Mouse (Mus musculus): ENCODE results near the gene Rad51b. TPM values are rescaled to one million over a fixed set of nuclear protein-coding genes. Genes with fewer than 3 reads are reported as not detected.

Gene Rad51b
- polyA plus RNA-seq, 1 experiment from 2014 or later: 4.9 TPM

GRCm38 (mm10) chr12:79534778-79535177 is 237.7 kb downstream of the Rad51b start:
- no peak for ATAC-seq (replicated peaks; ENCODE audit: insufficient number of reproducible peaks, low FRiP score, low TSS enrichment, low read depth)
- no peaks in the 10 kb centered on the region for H3K27me3 ChIP-seq (ENCODE audit: control insufficient read depth, insufficient read depth, low read length)
- no peaks in the 10 kb centered on the region for H3K4me1 ChIP-seq (ENCODE audit: control insufficient read depth, insufficient read depth, low read length)
- H3K4me3 ChIP-seq (ENCODE audit: low read depth, low read length): no peak overlapping the region
- H3K4me2 ChIP-seq (ENCODE audit: low read depth, low read length): no peak overlapping the region
- WGBS: 81% methylated on average over 1 of the region's 1 CpGs
- H3K27ac ChIP-seq (replicated peaks; ENCODE audit: low read depth, low read length): no peak overlapping the region
- H3K9ac ChIP-seq (replicated peaks; ENCODE audit: low read length): no peak overlapping the region
- peak; percentile 34 for DNase-seq (ENCODE audit: low spot score)
- H3K36me3 ChIP-seq (replicated peaks; ENCODE audit: control insufficient read depth, insufficient read depth, low read depth, low read length): no peaks in the 10 kb centered on the region
- H3K9me3 ChIP-seq (replicated peaks; ENCODE audit: control insufficient read depth, low read length): no peaks in the 10 kb centered on the region

- ATAC-seq (replicated peaks; ENCODE audit: insufficient number of reproducible peaks, low FRiP score, low TSS enrichment, low read depth) (no peak), DNase-seq (ENCODE audit: low spot score) (peak; percentile 47)
- Histone ChIP-seq H3K4me1 (ENCODE audit: control insufficient read depth, insufficient read depth, low read length) (no peaks in the 10 kb centered on the region), H3K9ac (replicated peaks; ENCODE audit: low read length) (no peak overlapping the region), H3K4me3 (ENCODE audit: low read depth, low read length) (no peak overlapping the region), H3K36me3 (replicated peaks; ENCODE audit: control insufficient read depth, insufficient read depth, low read depth, low read length) (no peaks in the 10 kb centered on the region), H3K4me2 (ENCODE audit: low read depth, low read length) (no peak overlapping the region), H3K27me3 (ENCODE audit: control insufficient read depth, insufficient read depth, low read length) (no peaks in the 10 kb centered on the region), H3K9me3 (replicated peaks; ENCODE audit: control insufficient read depth, low read length) (no peaks in the 10 kb centered on the region), H3K27ac (replicated peaks; ENCODE audit: low read depth, low read length) (no peak overlapping the region; the same call in 1 of the 2 replicates)
- 35% methylated on average over 9 of the region's 9 CpGs for WGBS
These were observed 238.7 kb downstream of the Rad51b start for GRCm38 (mm10) chr12:79535532-79536437.

- no peak overlapping the region for H3K27ac ChIP-seq (replicated peaks; ENCODE audit: low read depth, low read length)
- no peak overlapping the region for H3K4me3 ChIP-seq (ENCODE audit: low read depth, low read length)
- no peaks in the 10 kb centered on the region for H3K9me3 ChIP-seq (replicated peaks; ENCODE audit: control insufficient read depth, low read length)
- H3K4me2 ChIP-seq (ENCODE audit: low read depth, low read length): no peak overlapping the region
- no peak for DNase-seq (ENCODE audit: low spot score)
- H3K27me3 ChIP-seq (ENCODE audit: control insufficient read depth, insufficient read depth, low read length): no peaks in the 10 kb centered on the region
- whole genome bisulfite sequencing: 57% methylated on average over 5 of the region's 5 CpGs
- no peak for ATAC-seq (replicated peaks; ENCODE audit: insufficient number of reproducible peaks, low FRiP score, low TSS enrichment, low read depth)
- H3K4me1 ChIP-seq (ENCODE audit: control insufficient read depth, insufficient read depth, low read length): no peaks in the 10 kb centered on the region
- H3K36me3 ChIP-seq (replicated peaks; ENCODE audit: control insufficient read depth, insufficient read depth, low read depth, low read length): no peaks in the 10 kb centered on the region
- no peak overlapping the region for H3K9ac ChIP-seq (replicated peaks; ENCODE audit: low read length)
These were observed 243.1 kb downstream of the Rad51b start for GRCm38 (mm10) chr12:79540176-79540575.

GRCm38 (mm10) chr12:79541581-79541980 is 244.5 kb downstream of the Rad51b start:
- Histone ChIP-seq H3K27ac (replicated peaks; ENCODE audit: low read depth, low read length) (no peak overlapping the region), H3K36me3 (replicated peaks; ENCODE audit: control insufficient read depth, insufficient read depth, low read depth, low read length) (no peaks in the 10 kb centered on the region), H3K4me1 (ENCODE audit: control insufficient read depth, insufficient read depth, low read length) (no peaks in the 10 kb centered on the region), H3K4me3 (ENCODE audit: low read depth, low read length) (no peak overlapping the region), H3K9ac (replicated peaks; ENCODE audit: low read length) (no peak overlapping the region), H3K4me2 (ENCODE audit: low read depth, low read length) (no peak overlapping the region), H3K27me3 (ENCODE audit: control insufficient read depth, insufficient read depth, low read length) (no peaks in the 10 kb centered on the region), H3K9me3 (replicated peaks; ENCODE audit: control insufficient read depth, low read length) (no peaks in the 10 kb centered on the region)
- no peak for DNase-seq (ENCODE audit: low spot score)
- 81% methylated on average over 6 of the region's 6 CpGs for WGBS
- ATAC-seq (replicated peaks; ENCODE audit: insufficient number of reproducible peaks, low FRiP score, low TSS enrichment, low read depth): no peak

- H3K36me3 ChIP-seq (replicated peaks; ENCODE audit: control insufficient read depth, insufficient read depth, low read depth, low read length): no peaks in the 10 kb centered on the region
- H3K4me3 ChIP-seq (ENCODE audit: low read depth, low read length): no peak overlapping the region
- H3K27ac ChIP-seq (replicated peaks; ENCODE audit: low read depth, low read length): no peak overlapping the region
- H3K9me3 ChIP-seq (replicated peaks; ENCODE audit: control insufficient read depth, low read length): no peaks in the 10 kb centered on the region
- H3K9ac ChIP-seq (replicated peaks; ENCODE audit: low read length): no peak overlapping the region
- no peaks in the 10 kb centered on the region for H3K4me1 ChIP-seq (ENCODE audit: control insufficient read depth, insufficient read depth, low read length)
- 55% methylated on average over 3 of the region's 3 CpGs for WGBS
- no peaks in the 10 kb centered on the region for H3K27me3 ChIP-seq (ENCODE audit: control insufficient read depth, insufficient read depth, low read length)
- no peak for ATAC-seq (replicated peaks; ENCODE audit: insufficient number of reproducible peaks, low FRiP score, low TSS enrichment, low read depth)
- no peak overlapping the region for H3K4me2 ChIP-seq (ENCODE audit: low read depth, low read length)
- no peak for DNase-seq (ENCODE audit: low spot score)
These were observed 248.0 kb downstream of the Rad51b start for GRCm38 (mm10) chr12:79545063-79545462.

- no peak overlapping the region for H3K27ac ChIP-seq (replicated peaks; ENCODE audit: low read depth, low read length)
These were observed 250.5 kb downstream of the Rad51b start for GRCm38 (mm10) chr12:79547556-79547955.

GRCm38 (mm10) chr12:79548607-79549330 is 251.7 kb downstream of the Rad51b start:
- H3K4me3 ChIP-seq (ENCODE audit: low read depth, low read length): no peak overlapping the region
- no peak for ATAC-seq (replicated peaks; ENCODE audit: insufficient number of reproducible peaks, low FRiP score, low TSS enrichment, low read depth)
- WGBS: 76% methylated on average over 8 of the region's 8 CpGs
- H3K27me3 ChIP-seq (ENCODE audit: control insufficient read depth, insufficient read depth, low read length): no peaks in the 10 kb centered on the region
- no peaks in the 10 kb centered on the region for H3K9me3 ChIP-seq (replicated peaks; ENCODE audit: control insufficient read depth, low read length)
- H3K4me2 ChIP-seq (ENCODE audit: low read depth, low read length): no peak overlapping the region
- no peak overlapping the region for H3K27ac ChIP-seq (replicated peaks; ENCODE audit: low read depth, low read length)
- no peaks in the 10 kb centered on the region for H3K36me3 ChIP-seq (replicated peaks; ENCODE audit: control insufficient read depth, insufficient read depth, low read depth, low read length)
- no peaks in the 10 kb centered on the region for H3K4me1 ChIP-seq (ENCODE audit: control insufficient read depth, insufficient read depth, low read length)
- no peak for DNase-seq (ENCODE audit: low spot score)
- H3K9ac ChIP-seq (replicated peaks; ENCODE audit: low read length): no peak overlapping the region

More at GRCm38 (mm10) chr12:79547556-79547955, 250.5 kb downstream of the Rad51b start:
- Histone ChIP-seq H3K4me2 (ENCODE audit: low read depth, low read length) (no peak overlapping the region), H3K9ac (replicated peaks; ENCODE audit: low read length) (no peak overlapping the region), H3K36me3 (replicated peaks; ENCODE audit: control insufficient read depth, insufficient read depth, low read depth, low read length) (no peaks in the 10 kb centered on the region), H3K27me3 (ENCODE audit: control insufficient read depth, insufficient read depth, low read length) (no peaks in the 10 kb centered on the region), H3K9me3 (replicated peaks; ENCODE audit: control insufficient read depth, low read length) (no peaks in the 10 kb centered on the region), H3K4me3 (ENCODE audit: low read depth, low read length) (no peak overlapping the region), H3K4me1 (ENCODE audit: control insufficient read depth, insufficient read depth, low read length) (no peaks in the 10 kb centered on the region)
- ATAC-seq (replicated peaks; ENCODE audit: insufficient number of reproducible peaks, low FRiP score, low TSS enrichment, low read depth): no peak
- WGBS: 76% methylated on average over 6 of the region's 6 CpGs
- no peak for DNase-seq (ENCODE audit: low spot score)

Data from embryonic facial prominence, embryonic 11.5 days (tissue).